Mouse (Mus musculus) heart, adult 11 months (tissue): ENCODE results near the gene Fbxo45.
A peak's percentile ranks its signal among the peaks of the same experiment; 100 is the strongest.
"Not testable (repeated sequence)": the region's sequence is repeated elsewhere in the genome, so short reads cannot be mapped to it uniquely, and the experiment has no call there.

Experiments
- DNase-seq: peaks from one replicate; pipeline ENCODE4 v3.0.0; 2022

Gene Fbxo45

GRCm38 (mm10) chr16:32246952-32247370 lies at the start of gene Fbxo45, which contains the start of gene Wdr53:
Gene Fbxo45, minus strand, starts transcription at chr16:32247158.
Gene Wdr53, plus strand, starts transcription at chr16:32247227.
- DNase-seq = peak; percentile 100

GRCm38 (mm10) chr16:32291821-32292220 lies 44.9 kb upstream of the Fbxo45 start:
- DNase-seq = peak; percentile 73

- peak; percentile 13 for DNase-seq
These were observed 35.6 kb upstream of the Fbxo45 start for GRCm38 (mm10) chr16:32282608-32283007.

- peak; percentile 79 for DNase-seq
These were observed 33.3 kb upstream of the Fbxo45 start for GRCm38 (mm10) chr16:32280211-32280610.

- DNase-seq = peak; percentile 76
These were observed 31.4 kb upstream of the Fbxo45 start for GRCm38 (mm10) chr16:32278396-32278795.

- DNase-seq = peak; percentile 99
These were observed 30.6 kb upstream of the Fbxo45 start, which contains the start of gene Rnf168 for GRCm38 (mm10) chr16:32277308-32278256. Gene Rnf168, plus strand, starts transcription at chr16:32277459.

GRCm38 (mm10) chr16:32275830-32276229 lies 28.9 kb upstream of the Fbxo45 start:
- peak; percentile 76 for DNase-seq

GRCm38 (mm10) chr16:32275041-32275440 lies 28.1 kb upstream of the Fbxo45 start:
- peak; percentile 75 for DNase-seq

GRCm38 (mm10) chr16:32273338-32273737 lies 26.4 kb upstream of the Fbxo45 start:
- no peak for DNase-seq

- DNase-seq = peak; percentile 95
These were observed 24.3 kb upstream of the Fbxo45 start, which contains the start of gene Smco1 for GRCm38 (mm10) chr16:32271291-32271690. Gene Smco1, plus strand, starts transcription at chr16:32271468.

GRCm38 (mm10) chr16:32264225-32264624 lies 17.3 kb upstream of the Fbxo45 start:
- not testable (repeated sequence) for DNase-seq

GRCm38 (mm10) chr16:32246351-32246791 lies 587 bp downstream of the Fbxo45 start:
- DNase-seq = no peak

GRCm38 (mm10) chr16:32243901-32244300 lies 3.1 kb downstream of the Fbxo45 start:
- no peak for DNase-seq

GRCm38 (mm10) chr16:32239428-32240312 lies 7.3 kb downstream of the Fbxo45 start:
- no peak for DNase-seq

GRCm38 (mm10) chr16:32237930-32238680 lies 8.9 kb downstream of the Fbxo45 start:
- peak; percentile 92 for DNase-seq

- peak; percentile 72 for DNase-seq
These were observed 14.9 kb downstream of the Fbxo45 start for GRCm38 (mm10) chr16:32232050-32232449.

- DNase-seq = no peak
These were observed 24.6 kb downstream of the Fbxo45 start for GRCm38 (mm10) chr16:32222399-32222798.

GRCm38 (mm10) chr16:32221803-32222202 lies 25.2 kb downstream of the Fbxo45 start:
- DNase-seq = no peak

- DNase-seq = peak; percentile 81
These were observed 32.0 kb downstream of the Fbxo45 start for GRCm38 (mm10) chr16:32214804-32215576.

- DNase-seq = peak; percentile 93
These were observed 32.8 kb downstream of the Fbxo45 start for GRCm38 (mm10) chr16:32214156-32214555.

- DNase-seq = peak; percentile 85
These were observed 42.1 kb downstream of the Fbxo45 start for GRCm38 (mm10) chr16:32204902-32205301.
